ENCODE assay signal across 13 mouse cellular contexts in the genomic region with DNA sequence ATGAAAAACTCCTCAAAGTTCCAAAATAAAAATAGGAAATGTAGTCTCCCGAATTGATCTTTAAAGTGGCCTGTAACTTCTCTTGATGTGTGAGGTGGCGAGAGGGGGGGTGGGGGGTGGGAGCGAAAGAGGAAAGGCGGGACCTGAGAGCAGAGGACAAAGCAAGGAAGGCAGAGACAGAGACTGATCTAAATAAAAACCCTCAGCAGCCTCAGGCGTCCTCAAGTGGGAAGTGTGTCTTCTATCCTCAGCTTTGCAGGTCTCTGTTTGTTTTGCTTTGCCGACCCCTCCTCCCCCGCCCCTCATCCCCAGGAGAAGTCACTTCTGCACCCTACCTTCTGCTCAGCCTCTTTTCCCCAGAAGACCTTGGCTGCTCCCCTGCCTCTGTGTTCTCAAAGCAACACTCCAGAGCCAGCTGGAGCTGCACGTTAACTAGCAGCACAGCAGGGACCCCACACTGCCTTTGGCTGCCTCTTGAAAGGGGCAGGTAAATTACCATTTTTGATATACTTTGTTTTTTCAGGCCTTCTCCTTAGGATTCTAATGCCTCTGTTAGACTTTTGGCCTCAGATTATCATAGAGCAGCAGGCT.
DNase-seq lines count a peak whose midpoint lies in the region; ATAC-seq lines count a peak whose summit lies in the region.
"Had no signal": no experiment of that assay in that cellular context is flagged by ENCODE, and none has a peak within 500 bp of the region (broad histone marks: within the 10 kb centered on the region; RNA-seq: fewer than 3 reads in every experiment).

No protein-coding gene starts in this region.

- peak overlapping the region; percentile 54 for H3K27ac ChIP-seq in forebrain, embryonic 13.5 days
- H3K27ac ChIP-seq in limb, embryonic 12.5 days = no peak overlapping the region

- H3K9me3 ChIP-seq in forebrain, embryonic 13.5 days (replicated peaks) = no peaks in the 10 kb centered on the region
- H3K9me3 ChIP-seq in limb, embryonic 12.5 days = no peaks in the 10 kb centered on the region
- H3K9me3 ChIP-seq: megakaryocyte, embryonic 14.5 days had no signal

- peak; percentile 20 to 38 for DNase-seq in cerebellum, postnatal 10 days
- DNase-seq in cerebellum, adult 11-12 months = no peak
- peak; percentile 6 for DNase-seq in ES-CJ7 (ENCODE audit: low read depth, low spot score)
- no peak for DNase-seq in spleen, postnatal 14 days (ENCODE audit: low spot score in 2 of 2)
- no peak for DNase-seq in urinary bladder, postnatal 14 days (ENCODE audit: low spot score)
- no peak for DNase-seq in thymus, postnatal 4 days
- DNase-seq: heart, adult 11 months; lung, adult 18-20 months had no signal

- peak; percentile 93 for ATAC-seq in forebrain, embryonic 13.5 days
- ATAC-seq in limb, embryonic 12.5 days (ENCODE audit: insufficient number of reproducible peaks, insufficient read depth, low FRiP score, low TSS enrichment, low read depth) = no peak
- ATAC-seq: intestine, embryonic 16.5 days had no signal

- no peak overlapping the region for H3K9ac ChIP-seq in forebrain, embryonic 13.5 days
- no peak overlapping the region; the same call in 1 of the 2 replicates for H3K9ac ChIP-seq in limb, embryonic 12.5 days (replicated peaks)

- H3K4me3 ChIP-seq in forebrain, embryonic 13.5 days = no peak overlapping the region
- no peak overlapping the region for H3K4me3 ChIP-seq in limb, embryonic 12.5 days (replicated peaks)
- H3K4me3 ChIP-seq: megakaryocyte, embryonic 14.5 days had no signal

- H3K4me2 ChIP-seq in forebrain, embryonic 13.5 days = peak overlapping the region; percentile 37
- H3K4me2 ChIP-seq in limb, embryonic 12.5 days = peak overlapping the region; percentile 41

- no peaks in the 10 kb centered on the region for H3K27me3 ChIP-seq in forebrain, embryonic 13.5 days
- no peaks in the 10 kb centered on the region for H3K27me3 ChIP-seq in limb, embryonic 12.5 days
- H3K27me3 ChIP-seq: megakaryocyte, embryonic 14.5 days had no signal

- no peaks in the 10 kb centered on the region for H3K36me3 ChIP-seq in forebrain, embryonic 13.5 days (ENCODE audit: poor library complexity, severe bottlenecking)
- H3K36me3 ChIP-seq in limb, embryonic 12.5 days = no peaks in the 10 kb centered on the region
- H3K36me3 ChIP-seq: G1E had no signal

- H3K4me1 ChIP-seq in forebrain, embryonic 13.5 days = peaks cover 16% of the 10 kb centered on the region
- peaks cover 5% of the 10 kb centered on the region for H3K4me1 ChIP-seq in limb, embryonic 12.5 days (replicated peaks)
- H3K4me1 ChIP-seq: megakaryocyte, embryonic 14.5 days had no signal

- 2% methylated on average over 8 of the region's 8 CpGs for WGBS in forebrain, embryonic 13.5 days
- WGBS in limb, embryonic 12.5 days = 5% methylated on average over 8 of the region's 8 CpGs

Comparison
In these comparisons a context has a peak if more than half of its experiments do, and no peak if none do; other contexts are left out.
1. DNase-seq: peak in cerebellum, postnatal 10 days (2 of 2) and ES-CJ7 (single experiment); none in cerebellum, adult 11-12 months (single experiment), spleen, postnatal 14 days (0 of 2), urinary bladder, postnatal 14 days (single experiment) and thymus, postnatal 4 days (single experiment).